Mouse (Mus musculus): Measurements from ENCODE around the gene Saa4.
"Not testable (repeated sequence)": the region's sequence is repeated elsewhere in the genome, so short reads cannot be mapped to it uniquely, and the experiment has no call there.

The Saa4 gene

GRCm38 (mm10) chr7:46716897-46717296, 15.5 kb downstream of the Saa4 start:
- in situ Hi-C loops (cut with MseI, MboI): no loop called here

- in situ Hi-C loops (cut with MseI, MboI): no loop called here
These were observed 16.8 kb downstream of the Saa4 start, which contains the start of gene Saa3 for GRCm38 (mm10) chr7:46715600-46715999. Saa3 (minus strand) TSS chr7:46715700.

GRCm38 (mm10) chr7:46714518-46714917, 17.9 kb downstream of the Saa4 start:
- in situ Hi-C loops (cut with MseI, MboI): loop anchor here in 1 of 2 experiments (5.0 kb wide), 1 partner anchor 58 kb away; no protein-coding TSS in a partner anchor

- in situ Hi-C loops (cut with MseI, MboI): loop anchor here in 1 of 2 experiments (5.0 kb wide), 1 partner anchor 60 kb away; no protein-coding TSS in a partner anchor
These were observed 20.2 kb downstream of the Saa4 start for GRCm38 (mm10) chr7:46712250-46712649.

GRCm38 (mm10) chr7:46710390-46710844, 22.0 kb downstream of the Saa4 start, which contains the start of gene Saal1:
Saal1 (minus strand) TSS chr7:46710680.
- in situ Hi-C loops (cut with MseI, MboI): loop anchor here in 1 of 2 experiments (5.0 kb wide), 1 partner anchor 62 kb away; no protein-coding TSS in a partner anchor

- in situ Hi-C loops (cut with MseI, MboI): no loop called here
These were observed 31.8 kb downstream of the Saa4 start for GRCm38 (mm10) chr7:46700521-46701025.

- in situ Hi-C loops (cut with MseI, MboI): no loop called here
These were observed 35.6 kb downstream of the Saa4 start for GRCm38 (mm10) chr7:46696754-46697153.

GRCm38 (mm10) chr7:46686827-46687226, 45.6 kb downstream of the Saa4 start:
- in situ Hi-C loops (cut with MseI, MboI): no loop called here

GRCm38 (mm10) chr7:46680732-46681131, 51.7 kb downstream of the Saa4 start:
- in situ Hi-C loops (cut with MseI, MboI): no loop called here

- in situ Hi-C loops (cut with MseI, MboI): not testable (repeated sequence)
These were observed 53.4 kb downstream of the Saa4 start for GRCm38 (mm10) chr7:46679044-46679443.

- in situ Hi-C loops (cut with MseI, MboI): no loop called here
These were observed 54.0 kb downstream of the Saa4 start for GRCm38 (mm10) chr7:46678417-46678816.

All from mouse trophoblast stem cell (cell line).